Mouse (Mus musculus): ENCODE results near the gene Zxdc. TPM values are rescaled to one million over a fixed set of nuclear protein-coding genes. Genes with fewer than 3 reads are reported as not detected.
A peak's percentile ranks its signal among the peaks of the same experiment; 100 is the strongest.

Gene Zxdc
- polyA plus RNA-seq, 1 experiment from 2014 or later, result 5.5 TPM

DNA sequence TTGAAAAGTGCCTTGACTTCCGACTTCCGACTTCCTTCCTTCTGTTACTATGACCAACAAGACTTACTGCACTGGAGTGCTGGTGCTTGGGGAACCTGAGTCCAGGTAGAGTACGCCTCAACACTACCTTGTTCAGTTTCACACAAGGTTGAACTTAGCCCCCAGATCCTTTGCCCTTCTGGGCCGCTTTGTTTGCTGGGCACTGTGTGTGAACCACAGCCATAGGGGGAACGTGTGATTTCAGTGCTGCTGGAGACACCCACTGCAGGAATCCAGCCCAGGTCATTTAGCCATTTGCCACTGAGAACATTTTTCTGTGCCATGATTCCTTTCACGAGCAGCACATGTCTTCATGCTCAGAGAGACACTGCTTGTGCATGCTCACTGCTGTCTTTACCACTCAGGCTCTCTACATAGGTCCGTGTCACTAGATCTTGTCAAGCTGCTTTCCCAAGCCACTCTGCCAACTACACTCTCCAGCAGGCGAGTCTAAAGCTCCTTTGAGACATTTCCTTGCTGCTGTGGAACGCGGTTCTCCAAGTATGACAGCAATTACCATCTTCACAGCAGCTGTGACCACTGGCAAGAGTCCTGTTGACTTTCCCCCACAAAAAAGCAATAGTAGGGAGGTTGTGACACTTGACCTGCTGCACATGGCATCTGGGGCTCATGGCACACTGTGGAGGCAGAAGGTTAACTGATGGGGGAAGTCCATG, 67.1 kb downstream of the Zxdc start:
- H3K27me3 ChIP-seq (ENCODE audit: insufficient read depth, poor library complexity, severe bottlenecking), result 0 out of 2 replicates have a peak, but pooled peaks cover 3% of the 10 kb centered on the region
- no peaks in the 10 kb centered on the region; the same call in 1 of the 2 replicates for H3K9me3 ChIP-seq
- H3K4me1 ChIP-seq, result no peaks in the 10 kb centered on the region
- H3K36me3 ChIP-seq, result no peaks in the 10 kb centered on the region
- WGBS, result 80% methylated on average over 10 of the region's 10 CpGs
- H3K27ac ChIP-seq, result no peak overlapping the region
- H3K4me3 ChIP-seq, result no peak overlapping the region
- DNase-seq (ENCODE audit: low spot score), result no peak

DNA sequence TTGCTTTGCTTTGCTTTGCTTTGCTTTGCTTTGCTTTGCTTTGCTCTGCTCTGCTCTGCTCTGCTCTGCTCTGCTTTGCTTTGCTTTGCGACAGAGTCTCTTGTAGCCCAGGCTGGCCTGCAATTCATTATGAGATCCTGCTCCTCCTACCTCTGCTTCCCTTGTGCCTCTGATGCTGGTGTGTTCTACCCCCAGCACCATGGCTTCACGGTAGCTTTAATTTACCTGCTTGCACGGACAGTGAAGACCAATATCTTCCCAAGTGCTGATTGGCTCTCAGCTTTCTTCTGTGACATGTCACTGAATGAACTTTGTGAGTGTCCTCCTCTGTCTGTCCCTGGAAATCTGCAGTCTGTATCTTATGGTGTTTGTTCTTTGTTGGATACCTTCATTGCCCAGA, 67.7 kb downstream of the Zxdc start:
- H3K4me1 ChIP-seq, result no peaks in the 10 kb centered on the region
- H3K4me3 ChIP-seq, result no peak overlapping the region
- 0 out of 2 replicates have a peak, but pooled peaks cover 3% of the 10 kb centered on the region for H3K27me3 ChIP-seq (ENCODE audit: insufficient read depth, poor library complexity, severe bottlenecking)
- H3K9me3 ChIP-seq, result no peaks in the 10 kb centered on the region; the same call in 1 of the 2 replicates
- H3K36me3 ChIP-seq, result no peaks in the 10 kb centered on the region
- DNase-seq (ENCODE audit: low spot score), result no peak
- no peak overlapping the region for H3K27ac ChIP-seq
- 84% methylated on average over 3 of the region's 3 CpGs for WGBS

DNA sequence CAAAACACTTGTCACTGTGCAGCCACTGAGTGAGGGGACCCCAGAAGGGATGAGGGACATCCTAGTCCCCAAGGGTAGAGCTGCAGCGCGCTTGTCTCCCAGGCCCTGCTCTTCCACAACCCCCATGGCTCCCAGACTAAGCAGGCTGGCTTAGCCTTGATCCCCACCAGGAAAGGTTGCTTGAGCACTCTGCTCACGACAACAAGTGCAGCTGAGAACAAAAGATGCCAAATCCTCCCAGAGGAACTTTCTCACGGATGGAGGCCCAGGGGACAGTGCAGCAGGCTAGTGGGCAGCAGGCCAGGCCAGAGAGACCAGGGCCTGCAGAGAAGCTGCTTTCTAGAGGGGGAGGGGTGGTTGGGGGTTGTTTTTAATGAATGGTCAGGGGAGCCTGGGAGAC, 77.6 kb downstream of the Zxdc start:
- no peak for DNase-seq (ENCODE audit: low spot score)
- Histone ChIP-seq H3K4me3 (no peak overlapping the region), H3K4me1 (no peaks in the 10 kb centered on the region), H3K27ac (0 out of 2 replicates have a peak overlapping the region, but pooled peaks have one; percentile 0), H3K9me3 (no peaks in the 10 kb centered on the region), H3K27me3 (ENCODE audit: insufficient read depth, poor library complexity, severe bottlenecking) (no peaks in the 10 kb centered on the region), H3K36me3 (no peaks in the 10 kb centered on the region)
- WGBS, result 58% methylated on average over 4 of the region's 4 CpGs

DNA sequence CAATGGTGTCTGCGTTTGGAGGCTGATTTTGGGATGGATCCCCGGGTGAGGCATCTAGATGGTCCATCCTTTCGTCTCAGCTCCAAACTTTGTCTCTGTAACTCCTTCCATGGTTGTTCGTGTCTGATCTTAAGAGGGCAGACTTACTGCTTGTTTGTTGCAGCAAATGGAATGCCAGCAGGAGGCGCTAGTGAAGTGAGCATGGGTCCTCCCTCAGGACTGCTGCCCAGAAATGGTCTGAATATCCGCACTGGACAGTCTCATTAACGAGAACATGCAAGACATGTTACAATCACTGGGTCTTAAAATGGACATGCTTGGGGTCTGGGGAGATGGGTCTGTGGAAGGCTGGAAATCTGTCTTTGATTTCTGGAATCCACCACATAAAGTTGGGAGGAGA, 80.9 kb downstream of the Zxdc start:
- Histone ChIP-seq H3K27me3 (ENCODE audit: insufficient read depth, poor library complexity, severe bottlenecking) (no peaks in the 10 kb centered on the region), H3K4me3 (no peak overlapping the region), H3K27ac (no peak overlapping the region), H3K36me3 (no peaks in the 10 kb centered on the region), H3K9me3 (no peaks in the 10 kb centered on the region), H3K4me1 (no peaks in the 10 kb centered on the region)
- DNase-seq (ENCODE audit: low spot score), result peak; percentile 85
- whole genome bisulfite sequencing, result 29% methylated on average over 7 of the region's 7 CpGs

DNA sequence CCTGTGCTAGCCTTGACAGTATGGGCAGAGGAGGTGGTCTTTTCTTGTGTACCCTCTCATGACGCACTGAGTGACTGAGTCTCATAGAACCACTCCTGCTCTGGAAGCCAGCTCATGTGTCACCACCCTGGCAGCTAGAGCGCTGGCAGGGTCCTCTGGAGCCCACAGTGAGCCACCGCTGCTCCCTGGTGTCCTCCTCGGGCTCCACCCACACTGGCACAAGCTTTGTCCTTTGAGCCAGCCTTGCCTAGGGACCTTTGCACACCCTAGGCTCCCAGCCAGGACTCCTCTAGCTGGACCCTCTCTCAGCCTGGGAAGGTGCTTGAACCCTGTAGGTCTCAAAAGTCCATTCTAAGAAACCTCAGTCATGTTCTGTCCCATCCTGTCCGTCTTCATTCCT, 81.4 kb downstream of the Zxdc start:
- H3K4me1 ChIP-seq, result no peaks in the 10 kb centered on the region
- H3K36me3 ChIP-seq, result no peaks in the 10 kb centered on the region
- no peaks in the 10 kb centered on the region for H3K9me3 ChIP-seq
- no peaks in the 10 kb centered on the region for H3K27me3 ChIP-seq (ENCODE audit: insufficient read depth, poor library complexity, severe bottlenecking)
- no peak for DNase-seq (ENCODE audit: low spot score)
- H3K27ac ChIP-seq, result no peak overlapping the region
- H3K4me3 ChIP-seq, result no peak overlapping the region
- 73% methylated on average over 5 of the region's 5 CpGs for WGBS

DNA sequence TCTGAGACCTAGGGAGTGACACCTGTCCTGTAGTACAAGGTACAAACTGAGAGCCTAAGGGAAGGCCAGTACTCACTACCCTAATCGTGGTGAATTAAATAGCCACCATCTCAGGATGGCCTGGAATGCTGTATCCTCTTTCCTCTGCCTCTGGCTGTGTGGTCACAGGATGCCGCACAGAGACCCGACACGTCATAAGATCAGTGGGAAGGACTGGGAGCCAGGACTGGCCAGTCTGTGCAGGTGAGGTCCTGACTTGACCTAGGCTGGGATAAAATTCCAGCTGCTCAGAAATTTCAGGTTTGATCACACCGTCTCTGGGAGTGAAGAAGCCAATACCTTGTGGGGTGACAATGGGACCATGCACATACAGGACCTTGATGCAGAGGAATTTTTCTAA, 82.2 kb downstream of the Zxdc start:
- no peaks in the 10 kb centered on the region for H3K27me3 ChIP-seq (ENCODE audit: insufficient read depth, poor library complexity, severe bottlenecking)
- H3K4me1 ChIP-seq, result no peaks in the 10 kb centered on the region
- no peak for DNase-seq (ENCODE audit: low spot score)
- no peak overlapping the region for H3K4me3 ChIP-seq
- no peaks in the 10 kb centered on the region for H3K9me3 ChIP-seq
- no peak overlapping the region for H3K27ac ChIP-seq
- H3K36me3 ChIP-seq, result no peaks in the 10 kb centered on the region
- WGBS, result 78% methylated on average over 5 of the region's 5 CpGs

DNA sequence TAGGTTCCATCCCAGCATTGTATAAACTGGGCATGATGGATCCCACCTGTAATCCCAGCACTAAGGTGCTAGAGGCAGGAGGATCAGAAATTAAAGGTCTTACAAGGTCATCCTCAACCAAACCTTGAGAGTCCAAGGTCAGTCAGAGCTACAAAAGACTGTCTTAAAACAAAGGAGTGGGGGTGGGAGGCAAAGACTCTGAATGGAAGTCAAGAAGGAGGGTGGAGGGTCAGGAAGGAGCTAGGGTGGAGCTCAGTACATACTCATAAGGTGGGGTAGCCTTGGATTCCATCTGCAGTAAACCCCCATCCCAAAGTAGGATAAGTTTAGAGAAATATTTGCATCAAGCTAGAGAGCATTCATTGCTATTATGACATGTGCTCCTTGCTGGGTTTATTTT, 83.3 kb downstream of the Zxdc start:
- H3K9me3 ChIP-seq, result no peaks in the 10 kb centered on the region
- H3K4me3 ChIP-seq, result no peak overlapping the region
- H3K4me1 ChIP-seq, result no peaks in the 10 kb centered on the region
- no peak for DNase-seq (ENCODE audit: low spot score)
- H3K27ac ChIP-seq, result no peak overlapping the region
- no peaks in the 10 kb centered on the region for H3K27me3 ChIP-seq (ENCODE audit: insufficient read depth, poor library complexity, severe bottlenecking)
- no peaks in the 10 kb centered on the region for H3K36me3 ChIP-seq

Other genes starting within 250 kb of the Zxdc start
- not detected in 2 replicates for gene Vmn1r51, start 246.9 kb upstream of the Zxdc start, polyA plus RNA-seq (2016; fragmentation: Nextera tagmentation; extraction: Ambion mirVana)
- gene Vmn1r52, start 194.7 kb upstream of the Zxdc start, polyA plus RNA-seq (2016; fragmentation: Nextera tagmentation; extraction: Ambion mirVana), result not detected in 2 replicates
- not detected in 2 replicates for gene V1ra8, start 166.7 kb upstream of the Zxdc start, polyA plus RNA-seq (2016; fragmentation: Nextera tagmentation; extraction: Ambion mirVana)
- gene Vmn1r53, start 145.1 kb upstream of the Zxdc start, polyA plus RNA-seq (2016; fragmentation: Nextera tagmentation; extraction: Ambion mirVana), result not detected in 2 replicates
- not detected in 2 replicates for gene Vmn1r54, start 123.2 kb upstream of the Zxdc start, polyA plus RNA-seq (2016; fragmentation: Nextera tagmentation; extraction: Ambion mirVana)
- not detected in 2 replicates for gene BC048671, start 68.3 kb upstream of the Zxdc start, polyA plus RNA-seq (2016; fragmentation: Nextera tagmentation; extraction: Ambion mirVana)
- gene Chst13, start 44.3 kb upstream of the Zxdc start, polyA plus RNA-seq (2016; fragmentation: Nextera tagmentation; extraction: Ambion mirVana), result 0.44 and 1.6 TPM in 2 replicates
- 0.21 TPM in 1 of 2 replicates, not detected in the other for gene Uroc1, start 36.2 kb upstream of the Zxdc start, polyA plus RNA-seq (2016; fragmentation: Nextera tagmentation; extraction: Ambion mirVana)
- gene Cfap100, start 59.3 kb downstream of the Zxdc start, polyA plus RNA-seq (2016; fragmentation: Nextera tagmentation; extraction: Ambion mirVana), result 0.12 TPM in 1 of 2 replicates, not detected in the other
- 7.9 and 11.5 TPM in 2 replicates for gene Klf15, start 93.1 kb downstream of the Zxdc start, polyA plus RNA-seq (2016; fragmentation: Nextera tagmentation; extraction: Ambion mirVana)
- 0.93 and 1.3 TPM in 2 replicates for gene Aldh1l1, start 116.9 kb downstream of the Zxdc start, polyA plus RNA-seq (2016; fragmentation: Nextera tagmentation; extraction: Ambion mirVana)
- gene Slc41a3, start 235.2 kb downstream of the Zxdc start, polyA plus RNA-seq (2016; fragmentation: Nextera tagmentation; extraction: Ambion mirVana), result 8.2 and 9.4 TPM in 2 replicates

Data from heart, embryonic 10.5 days (tissue).